Mouse (Mus musculus): ENCODE results near the gene Commd8.

GRCm38 (mm10) chr5:72175530-72175929 lies 7.5 kb upstream of the Commd8 start:
- TF ChIP-seq CTCF (IDR thresholded peaks at IDR 0.05; ENCODE audit: insufficient read depth, low read length) = no peak
- no peak for TF ChIP-seq POLR2A (IDR thresholded peaks at IDR 0.05; ENCODE audit: borderline replicate concordance, extremely low read depth, low read depth, low read length)
